Mouse (Mus musculus): Measurements from ENCODE around the gene Plppr5.

Gene Plppr5

GRCm38 (mm10) chr3:117696350-117696749, 121.7 kb downstream of the Plppr5 start:
- in situ Hi-C loops (cut with MboI, MseI): no loop called here

DNA sequence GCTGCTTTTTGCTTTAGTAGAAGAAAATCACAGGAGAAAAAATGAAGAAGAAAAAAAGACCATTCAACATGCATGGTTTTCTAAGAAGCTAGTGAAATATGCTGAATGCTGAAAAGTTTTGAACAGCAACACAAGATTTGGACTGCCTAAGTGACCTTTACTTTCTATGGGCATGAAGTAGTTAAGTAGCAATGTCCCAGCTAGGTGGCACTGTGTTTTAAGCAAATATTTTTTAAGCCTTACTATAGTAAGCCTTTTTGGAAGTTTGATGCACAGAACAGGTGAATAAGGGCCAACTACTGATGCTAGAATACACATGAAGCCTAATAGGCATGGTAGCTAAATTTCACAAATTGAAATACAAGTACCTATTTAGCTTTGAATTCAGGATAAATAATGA, 134.2 kb downstream of the Plppr5 start:
- in situ Hi-C loops (cut with MboI, MseI): no loop called here

GRCm38 (mm10) chr3:117716534-117717280, 142.1 kb downstream of the Plppr5 start:
- in situ Hi-C loops (cut with MboI, MseI): no loop called here

DNA sequence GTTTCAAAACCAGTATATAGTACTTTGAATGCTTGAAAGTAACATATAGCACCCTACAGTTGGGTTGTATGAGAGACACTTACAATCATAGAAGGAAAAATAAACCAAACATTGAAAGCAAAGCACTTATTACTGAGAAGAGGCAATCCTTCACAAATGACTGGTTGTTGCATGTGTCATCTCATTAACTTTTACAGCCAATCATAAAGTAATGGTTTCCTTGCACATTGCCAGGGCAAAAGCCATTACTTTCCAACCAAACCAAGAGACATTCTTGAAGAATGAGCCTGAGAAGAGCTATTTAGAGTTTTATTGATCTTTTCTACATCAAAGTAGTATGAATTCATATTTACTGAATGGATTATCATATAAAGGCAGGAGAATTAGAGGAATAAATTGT, 148.8 kb downstream of the Plppr5 start:
- in situ Hi-C loops (cut with MboI, MseI): no loop called here

DNA sequence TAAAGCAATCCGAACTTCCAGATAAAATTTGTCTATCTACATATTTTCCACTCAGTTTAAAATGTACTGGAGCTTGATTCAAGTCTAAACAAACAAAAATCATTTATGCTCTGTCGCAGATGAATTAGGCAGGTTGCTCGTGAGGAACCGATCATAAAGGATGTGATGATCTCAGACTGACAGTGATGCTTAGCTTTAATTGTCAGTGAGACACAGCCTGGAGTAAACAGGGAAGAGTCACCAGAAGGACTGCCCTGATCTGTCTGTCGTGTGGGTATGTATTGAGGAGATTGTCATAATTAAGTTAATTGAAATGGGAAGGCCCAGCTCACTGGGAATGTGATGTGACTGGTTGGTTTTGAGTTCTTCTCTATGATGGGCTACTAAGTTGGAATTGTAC, 149.9 kb downstream of the Plppr5 start:
- in situ Hi-C loops (cut with MboI, MseI): no loop called here

GRCm38 (mm10) chr3:117725501-117725900, 150.9 kb downstream of the Plppr5 start:
- in situ Hi-C loops (cut with MboI, MseI): no loop called here

GRCm38 (mm10) chr3:117728136-117728535, 153.5 kb downstream of the Plppr5 start:
- in situ Hi-C loops (cut with MboI, MseI): no loop called here

- in situ Hi-C loops (cut with MboI, MseI): no loop called here
Measured at GRCm38 (mm10) chr3:117729121-117730072, 154.8 kb downstream of the Plppr5 start.

GRCm38 (mm10) chr3:117731545-117731944, 156.9 kb downstream of the Plppr5 start:
- in situ Hi-C loops (cut with MboI, MseI): no loop called here

- in situ Hi-C loops (cut with MboI, MseI): no loop called here
Measured at GRCm38 (mm10) chr3:117732661-117733060, 158.0 kb downstream of the Plppr5 start.
